Mouse (Mus musculus) layer of hippocampus, postnatal 25 days (tissue): Measurements from ENCODE around the gene Vmn2r55. TPM values are rescaled to one million over a fixed set of nuclear protein-coding genes. Genes with fewer than 3 reads are reported as not detected.
"Not testable (repeated sequence)": the region's sequence is repeated elsewhere in the genome, so short reads cannot be mapped to it uniquely, and the experiment has no call there.

Source experiments
- DNase-seq, 2 experiments: peaks; one replicate each; pipeline ENCODE4 v3.0.0; 2022; ENCODE audit warnings: mixed read lengths in 2 of 2, low spot score in 1 of 2; ENCODE audit errors: extremely low spot score in 1 of 2
- total RNA-seq, 2 experiments: library from RNA; stranded (reverse); gene quantifications; 2 replicates each; pipeline ENCODE4 v1.2.3; 2021

Vmn2r55 gene
- not detected for total RNA-seq

DNA sequence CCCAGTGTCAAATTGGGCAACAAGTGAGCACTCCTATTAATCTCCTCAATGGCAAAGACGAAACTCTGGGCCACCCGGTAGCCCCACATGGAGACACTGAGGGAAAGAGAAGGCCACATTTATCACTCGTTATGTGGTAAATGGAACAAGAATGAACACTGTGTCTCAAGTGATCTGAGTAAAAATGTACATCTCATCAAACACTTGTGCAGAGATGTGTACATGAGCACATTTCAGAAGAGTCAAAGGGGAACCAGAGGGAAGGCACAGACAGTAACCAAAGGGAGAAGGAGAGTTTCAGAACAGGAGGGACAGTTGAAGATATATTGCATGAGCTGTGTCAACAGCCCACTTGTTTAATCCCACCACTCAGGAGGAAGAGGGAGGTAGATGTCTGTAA, at the start of gene Vmn2r55:
Vmn2r55 (minus strand) TSS at position 101 of the 400 bp plus-strand sequence.
- DNase-seq = not testable (repeated sequence)

- not testable (repeated sequence) for DNase-seq
These were observed 44.6 kb downstream of the Vmn2r55 start, which contains the start of gene Vmn2r54 for GRCm38 (mm10) chr7:12640219-12640618. Gene Vmn2r54 (minus strand): TSS chr7:12640319.

DNA sequence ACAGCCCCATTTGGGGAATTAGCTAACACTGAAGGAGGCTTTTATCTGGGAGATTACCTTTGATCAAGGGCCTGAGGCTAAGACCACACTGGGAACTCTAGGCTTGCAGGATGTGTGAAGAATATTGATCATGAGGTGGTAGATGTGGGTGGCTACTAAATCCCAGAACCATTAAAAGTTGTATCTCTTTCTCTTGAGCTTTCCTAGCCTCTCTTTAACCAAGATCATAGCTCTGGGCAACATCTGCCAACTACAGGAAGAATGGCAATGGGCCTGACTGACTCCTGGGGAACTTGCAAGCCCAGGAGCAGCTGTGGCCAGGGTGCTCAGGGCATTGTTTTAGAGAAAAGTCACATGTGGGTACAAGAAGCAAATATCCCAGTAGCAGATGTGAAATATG, 76.1 kb downstream of the Vmn2r55 start, which contains the start of gene Vmn2r53:
Vmn2r53 (minus strand) TSS at position 101 of the 400 bp plus-strand sequence.
- DNase-seq = no peak

Other genes starting within 250 kb of the Vmn2r55 start
- 10 to 100 TPM; 11.3 to 12.1 TPM for gene Zfp606, start 206.7 kb downstream of the Vmn2r55 start, total RNA-seq
- not detected for gene 2900092C05Rik, start 172.5 kb downstream of the Vmn2r55 start, total RNA-seq
- under 1 TPM; 0.02 to 0.05 TPM for gene Vmn2r53, start 76.2 kb downstream of the Vmn2r55 start, total RNA-seq
- not detected for gene Vmn2r54, start 44.7 kb downstream of the Vmn2r55 start, total RNA-seq
- gene Vmn2r56, start 50.0 kb upstream of the Vmn2r55 start, total RNA-seq = not detected
- 10 to 100 TPM; 17.9 to 18.9 TPM for gene Zscan18, start 118.6 kb upstream of the Vmn2r55 start, total RNA-seq
- 10 to 100 TPM; 22.0 to 26.4 TPM for gene Zfp329, start 133.9 kb upstream of the Vmn2r55 start, total RNA-seq
- gene Zfp110, start 149.8 kb upstream of the Vmn2r55 start, total RNA-seq = 10 to 100 TPM; 13.0 to 13.4 TPM
- 1 to 10 TPM; 6.8 to 9.0 TPM for gene Zfp128, start 196.2 kb upstream of the Vmn2r55 start, total RNA-seq
- gene Zscan22, start 212.8 kb upstream of the Vmn2r55 start, total RNA-seq = 10 to 100 TPM; 14.4 to 15.1 TPM
- gene Rps5, start 237.3 kb upstream of the Vmn2r55 start, total RNA-seq = 100 to 1,000 TPM; 379 to 453 TPM
- 1 to 10 TPM in 1 of 2 experiments, under 1 TPM in 1; 0.91 to 1.3 TPM for gene Rnf225, start 242.4 kb upstream of the Vmn2r55 start, total RNA-seq